Mouse (Mus musculus) heart, embryonic 12.5 days (tissue): ENCODE measurements at regions not wholly inside any gene's neighbourhood (a gene's known extent, or its start where the extent isn't known, plus 50 kb on each side); places are given as distances from the start of the nearest gene placed in this dataset.

Experiments
- ATAC-seq: fragments of 200-750 bp; cut with Nextera tagmentation; 2 replicates; pipeline ENCODE4 v1.8.0; 2017; ENCODE audit warnings: moderate TSS enrichment, moderate library complexity; ENCODE audit not compliant: insufficient number of reproducible peaks, low FRiP score
- H3K27ac ChIP-seq: fragments of 300-500 bp; sonication (generic); 2 replicates; pipeline ENCODE4 v1.5.1; 2016; ENCODE audit warnings: mild to moderate bottlenecking, moderate library complexity; ENCODE audit not compliant: poor library complexity, severe bottlenecking
- H3K27me3 ChIP-seq: fragments of 300-500 bp; sonication (generic); replicated peaks from 2 replicates; pipeline ENCODE4 v1.6.1; 2016; ENCODE audit warnings: mild to moderate bottlenecking, moderate library complexity
- H3K36me3 ChIP-seq: fragments of 300-500 bp; sonication (generic); 2 replicates; pipeline ENCODE4 v1.6.1; 2016; ENCODE audit warnings: mild to moderate bottlenecking, moderate library complexity
- H3K4me1 ChIP-seq: fragments of 300-500 bp; sonication (generic); replicated peaks from 2 replicates; pipeline ENCODE4 v1.6.1; 2016; ENCODE audit warnings: mild to moderate bottlenecking
- H3K4me2 ChIP-seq: fragments of 300-500 bp; sonication (generic); 2 replicates; pipeline ENCODE4 v1.6.1; 2016; ENCODE audit warnings: mild to moderate bottlenecking, moderate library complexity
- H3K4me3 ChIP-seq: fragments of 300-500 bp; sonication (generic); 2 replicates; pipeline ENCODE4 v1.5.1; 2016; ENCODE audit warnings: mild to moderate bottlenecking
- H3K9ac ChIP-seq: fragments of 300-500 bp; sonication (generic); 2 replicates; pipeline ENCODE4 v1.6.1; 2016; ENCODE audit warnings: mild to moderate bottlenecking, moderate library complexity
- H3K9me3 ChIP-seq: fragments of 300-500 bp; sonication (generic); replicated peaks from 2 replicates; pipeline ENCODE4 v1.6.1; 2016; ENCODE audit warnings: mild to moderate bottlenecking, moderate library complexity
- WGBS: fragments of 180-500 bp; shearing (Covaris S2); methylation state at CpG from one replicate; pipeline ENCODE4 v1.1.7; 2016; 5-methylcytosine and 5-hydroxymethylcytosine counted together

DNA sequence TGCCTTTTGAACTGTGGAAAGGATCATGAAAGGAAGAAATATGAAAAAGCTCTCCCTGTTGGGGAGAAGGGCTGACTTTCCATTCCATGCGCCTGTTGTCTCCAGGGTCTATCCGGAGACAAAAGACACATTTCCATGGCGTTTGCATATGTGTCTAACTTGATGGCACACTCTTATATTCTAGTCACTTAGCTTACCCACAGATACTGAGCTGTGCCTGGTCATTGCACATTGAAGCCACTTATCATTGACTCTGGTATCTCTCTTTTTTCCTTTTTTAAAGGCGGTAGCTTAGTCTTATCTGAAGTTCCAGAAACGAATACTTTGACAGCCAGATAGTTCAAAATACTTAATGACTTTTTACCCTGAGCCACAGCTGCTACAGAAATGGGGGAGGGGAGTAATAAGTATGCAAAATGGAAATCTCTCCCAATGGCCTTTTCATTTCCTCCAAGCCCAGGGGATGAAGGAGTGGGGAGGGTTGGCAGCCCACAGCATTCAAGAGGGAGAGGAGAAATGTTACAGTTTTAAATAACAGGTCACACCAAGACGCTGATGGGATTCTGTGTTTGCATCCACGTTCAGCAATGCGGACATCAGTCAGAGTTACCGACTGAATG lies 137.9 kb upstream of the Slc35f3 start:
- Histone ChIP-seq H3K9ac (no peak overlapping the region), H3K9me3 (peaks cover 6% of the 10 kb centered on the region; the same call in 1 of the 2 replicates), H3K27me3 (no peaks in the 10 kb centered on the region), H3K27ac (no peak overlapping the region), H3K4me1 (0 out of 2 replicates have a peak, but pooled peaks cover 5% of the 10 kb centered on the region), H3K4me2 (no peak overlapping the region), H3K36me3 (no peaks in the 10 kb centered on the region), H3K4me3 (no peak overlapping the region)
- ATAC-seq, result no peak
- WGBS, result 46% methylated on average over 9 of the region's 9 CpGs

DNA sequence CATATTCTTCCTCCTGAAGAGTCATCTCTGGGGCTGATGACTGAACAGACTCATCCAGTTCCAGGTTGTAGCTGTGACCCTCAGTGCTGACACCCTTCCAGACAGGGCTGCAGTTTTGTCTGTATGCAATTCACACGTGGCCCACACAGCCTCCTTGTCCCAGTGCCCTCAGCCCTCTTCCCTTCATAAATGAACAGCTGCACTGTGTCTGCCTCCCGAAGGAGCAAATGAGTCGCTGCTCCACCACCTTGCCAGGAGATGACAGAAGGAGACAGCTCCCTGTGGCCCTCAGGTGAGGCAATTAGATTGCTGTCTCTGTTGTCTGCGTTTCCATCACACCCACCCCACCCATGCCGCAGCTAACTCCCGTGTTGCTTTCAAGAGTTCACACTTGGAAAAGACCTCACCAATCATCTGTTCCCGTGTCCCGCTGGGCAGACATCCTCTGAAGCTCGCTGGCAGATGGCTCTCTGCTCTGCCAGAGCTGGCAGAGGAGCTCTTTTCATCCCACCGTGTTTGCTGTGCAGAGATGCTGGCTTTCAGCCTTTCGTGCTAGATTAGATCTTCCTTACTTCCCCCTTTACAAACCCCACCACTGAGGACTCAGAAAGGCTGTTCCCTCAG lies 135.5 kb upstream of the Slc35f3 start:
- no peaks in the 10 kb centered on the region for H3K36me3 ChIP-seq
- no peaks in the 10 kb centered on the region for H3K27me3 ChIP-seq
- 30% methylated on average over 11 of the region's 11 CpGs for WGBS
- H3K9me3 ChIP-seq, result peaks cover 6% of the 10 kb centered on the region; the same call in 1 of the 2 replicates
- H3K4me1 ChIP-seq, result peaks cover 10% of the 10 kb centered on the region; the same call in 1 of the 2 replicates
- no peak overlapping the region for H3K27ac ChIP-seq
- H3K4me2 ChIP-seq, result no peak overlapping the region
- H3K9ac ChIP-seq, result no peak overlapping the region
- H3K4me3 ChIP-seq, result no peak overlapping the region
- no peak for ATAC-seq

DNA sequence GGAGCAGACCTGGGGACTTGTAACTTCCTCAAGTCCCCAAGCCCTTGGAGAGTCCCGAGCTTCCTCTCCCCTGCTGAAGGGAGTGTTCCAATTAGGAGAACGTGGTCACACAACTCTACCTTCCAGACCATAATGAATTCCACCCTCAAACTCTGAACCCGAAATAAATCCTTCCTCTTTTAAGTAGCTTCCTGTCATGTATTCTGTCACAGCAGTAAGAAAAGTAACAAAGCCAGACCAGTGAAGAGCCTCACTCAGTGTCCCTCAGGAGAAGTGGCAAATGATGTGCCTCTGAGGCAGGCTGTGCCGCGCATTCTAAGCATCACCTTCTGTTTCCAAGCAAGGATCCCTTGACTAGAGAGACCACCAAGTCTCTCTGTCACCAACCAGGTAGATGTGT lies 134.4 kb upstream of the Slc35f3 start:
- Histone ChIP-seq H3K27ac (no peak overlapping the region), H3K4me2 (no peak overlapping the region), H3K9me3 (peaks cover 5% of the 10 kb centered on the region; the same call in 1 of the 2 replicates), H3K36me3 (no peaks in the 10 kb centered on the region), H3K4me3 (no peak overlapping the region), H3K4me1 (peaks cover 10% of the 10 kb centered on the region; the same call in 1 of the 2 replicates), H3K9ac (no peak overlapping the region), H3K27me3 (no peaks in the 10 kb centered on the region)
- 61% methylated on average over 5 of the region's 5 CpGs for WGBS
- ATAC-seq, result no peak

DNA sequence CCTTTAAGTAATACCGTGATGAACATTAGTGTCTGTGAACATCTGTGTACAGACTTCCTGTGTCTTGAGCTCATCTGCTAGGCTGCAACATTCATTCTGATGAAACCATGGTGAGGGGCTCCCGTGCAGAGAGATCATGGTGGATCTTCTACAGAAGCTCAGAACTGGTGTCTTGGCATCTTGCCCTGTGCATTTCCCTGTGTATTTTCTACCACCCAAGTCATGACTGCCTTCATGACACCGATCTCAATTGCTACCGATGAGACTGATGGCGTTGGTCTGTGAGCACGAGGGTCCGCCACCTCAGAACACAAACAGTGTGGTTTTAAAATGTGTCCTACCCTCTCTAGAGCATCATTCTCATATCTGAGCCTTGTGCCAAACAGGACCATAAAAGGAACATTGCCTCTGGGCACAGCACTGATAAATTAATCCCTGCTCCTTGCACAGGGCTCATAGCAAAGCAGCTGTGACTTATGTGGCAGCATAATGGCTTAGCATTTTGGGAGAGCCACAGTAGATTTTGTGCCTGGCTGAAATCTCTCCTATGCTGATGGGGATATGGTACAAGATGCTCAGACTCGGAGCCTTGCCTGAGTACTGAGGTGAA lies 132.8 kb upstream of the Slc35f3 start:
- H3K9ac ChIP-seq, result no peak overlapping the region
- no peaks in the 10 kb centered on the region for H3K36me3 ChIP-seq
- 77% methylated on average over 8 of the region's 8 CpGs for WGBS
- no peaks in the 10 kb centered on the region for H3K9me3 ChIP-seq
- no peaks in the 10 kb centered on the region for H3K27me3 ChIP-seq
- ATAC-seq, result no peak
- H3K27ac ChIP-seq, result no peak overlapping the region
- H3K4me1 ChIP-seq, result peaks cover 5% of the 10 kb centered on the region; the same call in 1 of the 2 replicates
- H3K4me2 ChIP-seq, result no peak overlapping the region
- no peak overlapping the region for H3K4me3 ChIP-seq

DNA sequence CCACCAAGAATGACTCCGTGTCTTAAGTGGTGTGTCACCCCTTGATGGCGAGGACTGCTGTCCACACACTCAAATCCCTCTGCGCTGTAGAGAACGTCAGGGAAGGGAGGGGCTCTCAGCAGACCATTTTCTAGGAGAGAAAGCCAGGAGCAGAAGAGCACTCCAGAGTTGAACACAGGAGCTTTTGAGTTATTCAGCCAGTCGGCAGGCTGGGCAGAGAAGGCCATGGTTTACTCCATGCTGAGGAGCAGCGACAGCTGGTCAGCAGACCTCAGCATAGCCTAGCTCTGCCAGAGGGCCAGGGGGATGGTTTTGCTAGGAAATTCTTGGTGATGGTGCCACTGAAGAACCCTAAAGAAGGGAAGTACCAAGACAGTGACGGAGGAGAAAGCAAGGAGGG lies 132.0 kb upstream of the Slc35f3 start:
- Histone ChIP-seq H3K4me3 (no peak overlapping the region), H3K27me3 (no peaks in the 10 kb centered on the region), H3K27ac (no peak overlapping the region), H3K4me2 (no peak overlapping the region), H3K36me3 (no peaks in the 10 kb centered on the region), H3K9ac (no peak overlapping the region), H3K9me3 (no peaks in the 10 kb centered on the region), H3K4me1 (peaks cover 5% of the 10 kb centered on the region; the same call in 1 of the 2 replicates)
- ATAC-seq, result no peak
- 57% methylated on average over 7 of the region's 7 CpGs for WGBS

DNA sequence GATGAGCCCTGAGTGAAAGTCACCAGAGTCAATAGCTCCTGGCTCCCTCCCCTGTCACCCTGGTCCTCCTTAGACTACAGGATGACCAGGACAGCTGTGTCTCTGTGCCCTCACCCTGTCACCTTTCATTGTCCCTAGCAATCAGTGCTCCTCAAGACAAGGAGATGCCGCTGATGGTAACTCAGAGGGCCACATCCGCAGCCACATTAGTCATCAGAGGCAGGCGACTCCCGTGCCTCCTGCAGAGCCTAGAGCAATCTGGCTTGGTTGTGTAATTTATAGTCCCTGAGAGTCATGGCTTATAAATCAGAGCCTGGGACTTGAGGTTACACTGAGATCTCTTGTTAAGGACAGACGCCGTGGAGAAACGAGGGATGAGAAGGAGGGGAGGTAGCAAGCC lies 123.9 kb upstream of the Slc35f3 start:
- Histone ChIP-seq H3K27me3 (peaks cover 3% of the 10 kb centered on the region; the same call in 1 of the 2 replicates), H3K9ac (no peak overlapping the region), H3K4me1 (peaks cover 6% of the 10 kb centered on the region; the same call in 1 of the 2 replicates), H3K4me2 (no peak overlapping the region), H3K27ac (no peak overlapping the region), H3K36me3 (no peaks in the 10 kb centered on the region), H3K4me3 (no peak overlapping the region), H3K9me3 (no peaks in the 10 kb centered on the region)
- 75% methylated on average over 7 of the region's 7 CpGs for WGBS
- ATAC-seq, result no peak

DNA sequence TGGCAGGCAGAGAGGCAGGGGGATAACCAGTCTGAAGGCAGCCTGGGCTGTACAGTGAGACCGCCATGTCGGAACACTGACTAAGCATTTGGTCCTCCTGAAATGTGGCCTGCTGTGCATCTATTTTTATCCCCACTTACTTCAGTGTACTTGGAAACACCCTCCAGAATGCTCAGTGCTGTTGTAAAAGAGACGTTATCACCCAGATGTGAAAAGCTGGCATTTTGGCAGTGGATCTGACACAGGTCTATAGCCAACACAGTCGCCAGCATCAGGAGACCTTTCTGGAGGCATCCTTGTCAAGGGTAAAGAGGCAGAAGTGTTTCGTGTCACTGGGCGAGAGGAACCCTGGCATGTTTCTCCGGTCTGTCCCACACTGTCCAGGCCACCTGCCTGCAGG lies 122.1 kb upstream of the Slc35f3 start:
- peaks cover 3% of the 10 kb centered on the region; the same call in 1 of the 2 replicates for H3K27me3 ChIP-seq
- no peaks in the 10 kb centered on the region for H3K9me3 ChIP-seq
- 65% methylated on average over 7 of the region's 7 CpGs for WGBS
- H3K4me2 ChIP-seq, result no peak overlapping the region
- no peak for ATAC-seq
- H3K27ac ChIP-seq, result no peak overlapping the region
- H3K36me3 ChIP-seq, result no peaks in the 10 kb centered on the region
- H3K9ac ChIP-seq, result no peak overlapping the region
- peaks cover 6% of the 10 kb centered on the region; the same call in 1 of the 2 replicates for H3K4me1 ChIP-seq
- no peak overlapping the region for H3K4me3 ChIP-seq

DNA sequence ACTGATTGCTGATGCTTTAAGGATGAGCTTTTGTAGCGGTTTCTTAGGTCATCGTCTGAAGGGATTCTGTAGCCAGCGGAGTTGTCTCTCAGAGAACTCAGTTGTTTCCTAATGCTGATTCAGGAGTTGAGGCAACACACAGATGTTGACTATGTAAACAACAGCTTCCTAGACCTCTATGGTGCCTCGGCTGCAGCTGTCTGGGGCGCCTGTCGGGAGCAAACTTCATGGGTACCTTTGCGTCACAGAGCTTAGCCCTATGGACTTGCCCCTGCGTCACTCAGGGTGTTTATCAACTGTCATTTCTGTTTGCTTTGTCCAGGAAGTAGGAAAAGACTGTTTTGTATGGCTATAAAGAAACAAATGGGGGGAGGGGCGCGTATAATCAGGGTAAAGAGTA lies 120.5 kb upstream of the Slc35f3 start:
- ATAC-seq, result no peak
- Histone ChIP-seq H3K4me3 (no peak overlapping the region), H3K4me2 (no peak overlapping the region), H3K27ac (no peak overlapping the region), H3K9ac (no peak overlapping the region), H3K4me1 (peaks cover 6% of the 10 kb centered on the region; the same call in 1 of the 2 replicates), H3K36me3 (no peaks in the 10 kb centered on the region), H3K9me3 (no peaks in the 10 kb centered on the region), H3K27me3 (peaks cover 3% of the 10 kb centered on the region; the same call in 1 of the 2 replicates)
- WGBS, result 75% methylated on average over 10 of the region's 10 CpGs

DNA sequence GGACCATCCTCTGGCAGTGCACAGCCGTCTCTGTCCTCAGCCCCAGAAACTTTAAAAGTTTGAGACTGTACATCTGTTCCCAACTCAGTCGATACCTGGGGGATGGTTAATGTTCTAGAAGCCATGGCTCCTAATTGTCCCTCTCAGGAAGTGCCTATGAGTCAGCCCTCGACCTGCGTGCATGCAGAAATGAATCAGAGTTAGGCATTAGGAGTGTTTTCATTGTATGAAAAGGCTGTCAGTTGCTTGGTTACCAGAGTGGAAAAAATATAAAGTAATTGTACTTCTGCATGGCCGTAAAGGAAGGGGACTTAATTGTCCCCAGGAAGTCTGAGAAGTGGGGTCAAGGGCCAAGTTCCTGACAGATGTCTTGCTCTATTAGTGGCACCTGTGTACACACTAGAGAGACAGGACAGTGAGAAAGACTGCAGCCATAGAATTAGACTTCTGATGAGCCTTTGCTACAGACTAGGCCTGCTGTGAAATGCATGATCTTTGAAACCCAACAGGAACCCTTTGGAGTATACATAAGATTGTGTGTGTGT lies 109.5 kb upstream of the Slc35f3 start:
- Histone ChIP-seq H3K4me2 (no peak overlapping the region), H3K9ac (no peak overlapping the region), H3K4me1 (no peaks in the 10 kb centered on the region), H3K9me3 (peaks cover 10% of the 10 kb centered on the region; the same call in 1 of the 2 replicates), H3K27me3 (no peaks in the 10 kb centered on the region), H3K27ac (no peak overlapping the region), H3K4me3 (no peak overlapping the region), H3K36me3 (no peaks in the 10 kb centered on the region)
- ATAC-seq, result no peak
- 59% methylated on average over 5 of the region's 5 CpGs for WGBS

DNA sequence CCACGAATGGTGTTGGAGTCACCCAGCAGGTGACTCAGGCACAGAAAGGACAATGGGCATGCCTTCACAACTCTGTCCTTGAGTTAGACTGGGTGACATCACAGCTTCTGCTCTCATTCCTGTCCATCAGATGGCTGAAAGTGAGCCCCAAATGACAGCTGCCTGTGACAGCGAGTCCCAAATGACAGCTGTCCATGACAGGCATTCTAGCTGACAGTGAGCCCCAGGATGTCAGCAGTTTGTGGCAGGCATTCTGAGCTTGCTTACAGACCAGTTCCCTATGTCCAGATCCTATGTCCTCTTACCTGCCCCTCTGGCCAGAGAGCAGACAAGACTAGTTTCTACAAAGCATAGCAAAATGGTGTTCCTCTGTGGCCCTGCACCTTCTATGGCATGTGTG lies 102.7 kb upstream of the Slc35f3 start:
- no peaks in the 10 kb centered on the region for H3K4me1 ChIP-seq
- no peak overlapping the region for H3K9ac ChIP-seq
- H3K4me2 ChIP-seq, result no peak overlapping the region
- H3K4me3 ChIP-seq, result no peak overlapping the region
- 68% methylated on average over 2 of the region's 2 CpGs for WGBS
- no peak for ATAC-seq
- no peak overlapping the region for H3K27ac ChIP-seq
- no peaks in the 10 kb centered on the region for H3K27me3 ChIP-seq
- peaks cover 12% of the 10 kb centered on the region; the same call in 1 of the 2 replicates for H3K9me3 ChIP-seq
- H3K36me3 ChIP-seq, result no peaks in the 10 kb centered on the region

DNA sequence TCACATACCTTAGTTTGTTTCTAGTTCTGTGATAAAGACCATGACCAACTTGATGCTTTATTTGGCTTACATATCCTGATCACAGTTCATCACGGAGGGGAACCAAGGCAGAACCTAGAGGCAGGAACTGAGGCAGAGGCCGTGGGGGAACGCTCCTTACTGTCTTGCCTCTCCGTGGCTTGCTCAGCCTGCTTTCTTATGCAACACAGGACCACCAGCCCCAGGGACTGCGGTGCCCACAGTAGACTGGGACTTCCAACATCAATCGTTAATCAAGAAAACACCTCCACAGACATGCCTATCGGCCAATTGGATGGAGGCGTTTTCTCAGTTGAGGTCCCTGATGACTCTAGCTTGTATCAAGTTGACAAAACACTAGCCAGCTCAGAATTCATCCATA lies 87.8 kb upstream of the Slc35f3 start:
- no peaks in the 10 kb centered on the region for H3K36me3 ChIP-seq
- H3K27ac ChIP-seq, result no peak overlapping the region
- no peak overlapping the region for H3K9ac ChIP-seq
- no peak for ATAC-seq
- H3K4me2 ChIP-seq, result no peak overlapping the region
- WGBS, result 83% methylated on average over 8 of the region's 8 CpGs
- no peaks in the 10 kb centered on the region for H3K27me3 ChIP-seq
- no peaks in the 10 kb centered on the region for H3K4me1 ChIP-seq
- H3K4me3 ChIP-seq, result no peak overlapping the region
- H3K9me3 ChIP-seq, result no peaks in the 10 kb centered on the region
